Mouse (Mus musculus): ENCODE data around the gene Homer1. TPM values are rescaled to one million over a fixed set of nuclear protein-coding genes. Genes with fewer than 3 reads are reported as not detected.
A peak's percentile ranks its signal among the peaks of the same experiment; 100 is the strongest.

The Homer1 gene
- polyA plus RNA-seq, 1 experiment = 4.8 TPM

DNA sequence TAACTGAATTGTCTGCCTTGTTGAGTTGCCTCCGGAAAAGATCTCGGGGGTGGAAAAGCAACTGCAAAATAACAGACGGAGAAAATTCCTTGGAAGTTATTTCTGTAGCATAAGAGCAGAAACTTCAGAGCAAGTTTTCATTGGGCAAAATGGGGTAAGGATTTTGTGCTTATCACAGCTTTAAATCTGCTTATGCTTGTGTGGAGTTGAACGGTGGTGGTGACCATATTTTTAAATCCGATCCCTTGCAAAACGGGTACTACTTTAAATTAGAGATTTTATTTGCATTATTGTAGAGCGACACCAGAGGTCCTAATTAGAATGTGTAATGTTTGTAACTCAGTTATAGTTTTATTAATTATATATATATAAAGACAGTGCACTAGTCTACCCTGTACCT, 5.7 kb downstream of the Homer1 start:
- Histone ChIP-seq H3K79me3 (ENCODE audit: low read depth) (peaks cover 5% of the 10 kb centered on the region), H3K27me3 (ENCODE audit: control insufficient read depth, insufficient read depth, insufficient read length) (no peaks in the 10 kb centered on the region), H3K36me3 (ENCODE audit: control insufficient read depth, insufficient read depth) (no peaks in the 10 kb centered on the region), H3K79me2 (ENCODE audit: control insufficient read depth, insufficient read depth) (peaks cover 24% of the 10 kb centered on the region), H3K4me3 (ENCODE audit: insufficient read depth, poor library complexity, severe bottlenecking) (peak overlapping the region; percentile 63), H3ac (ENCODE audit: control insufficient read depth, insufficient read length, low read depth) (peak overlapping the region; percentile 14)
- no peak for TF ChIP-seq MYOD1 (IDR thresholded peaks at IDR 0.05; ENCODE audit: control insufficient read depth, insufficient read length, low read depth)
- no peak for TF ChIP-seq USF1 (IDR thresholded peaks at IDR 0.05; ENCODE audit: low read depth)
- no peak for TF ChIP-seq CTCF (IDR thresholded peaks at IDR 0.05; ENCODE audit: control insufficient read depth, insufficient read depth, insufficient read length)
- TF ChIP-seq CEBPB (IDR thresholded peaks at IDR 0.05; ENCODE audit: low read depth) = no peak
- no peak for TF ChIP-seq MYOG (IDR thresholded peaks at IDR 0.05; ENCODE audit: control insufficient read depth, extremely low read depth, insufficient read length)

DNA sequence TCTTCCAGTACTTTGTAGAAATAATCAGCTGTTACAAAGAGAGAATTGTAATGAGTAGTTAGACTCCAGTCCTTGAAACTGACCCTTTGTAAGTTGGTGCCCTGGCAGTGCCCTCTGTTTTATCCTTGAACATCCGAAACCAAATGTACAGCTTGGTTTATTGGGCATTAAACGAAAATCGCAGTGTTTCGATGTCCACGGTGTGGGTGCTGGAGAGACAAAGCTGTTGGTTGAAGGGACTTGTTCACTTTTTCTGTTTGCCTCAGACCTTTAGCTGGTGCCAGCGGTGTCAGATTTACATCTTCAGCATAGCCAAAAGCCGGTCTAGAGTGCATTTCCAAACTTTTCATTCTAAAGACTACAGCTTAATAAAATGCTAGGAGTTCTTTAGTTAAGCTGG, 6.2 kb downstream of the Homer1 start:
- Histone ChIP-seq H3K36me3 (ENCODE audit: control insufficient read depth, insufficient read depth) (no peaks in the 10 kb centered on the region), H3K4me3 (ENCODE audit: insufficient read depth, poor library complexity, severe bottlenecking) (peak overlapping the region; percentile 63), H3K79me3 (ENCODE audit: low read depth) (peaks cover 7% of the 10 kb centered on the region), H3ac (ENCODE audit: control insufficient read depth, insufficient read length, low read depth) (peak overlapping the region; percentile 45), H3K79me2 (ENCODE audit: control insufficient read depth, insufficient read depth) (peaks cover 28% of the 10 kb centered on the region), H3K27me3 (ENCODE audit: control insufficient read depth, insufficient read depth, insufficient read length) (no peaks in the 10 kb centered on the region)
- TF ChIP-seq FOSL1 (IDR thresholded peaks at IDR 0.05; ENCODE audit: insufficient read depth, low read length, poor library complexity, severe bottlenecking) (no peak), USF1 (IDR thresholded peaks at IDR 0.05; ENCODE audit: low read depth) (no peak), CEBPB (IDR thresholded peaks at IDR 0.05; ENCODE audit: low read depth) (no peak), MYOD1 (IDR thresholded peaks at IDR 0.05; ENCODE audit: control insufficient read depth, insufficient read length, low read depth) (no peak), MAX (IDR thresholded peaks at IDR 0.05) (no peak), MYOG (IDR thresholded peaks at IDR 0.05; ENCODE audit: control insufficient read depth, extremely low read depth, insufficient read length) (no peak), CTCF (IDR thresholded peaks at IDR 0.05; ENCODE audit: control insufficient read depth, insufficient read depth, insufficient read length) (no peak)

DNA sequence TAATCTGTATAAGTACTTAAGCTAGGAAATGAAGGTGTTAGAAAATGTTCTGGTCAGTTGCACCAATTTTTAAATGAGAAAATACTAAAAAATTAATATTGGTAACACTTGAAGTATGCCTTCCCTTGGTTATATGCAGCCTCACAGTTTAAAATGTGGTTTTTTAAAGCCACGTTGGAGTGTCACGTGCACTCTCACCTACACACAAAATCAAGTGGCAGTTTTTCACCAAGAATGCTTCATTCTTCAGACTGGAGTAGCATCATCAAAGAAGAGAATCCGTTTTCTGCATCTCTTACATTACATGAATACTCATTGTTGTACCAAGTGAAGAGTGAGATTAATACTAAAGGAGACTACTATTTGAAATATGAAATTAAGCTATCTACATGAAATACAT, 7.1 kb downstream of the Homer1 start:
- Histone ChIP-seq H3ac (ENCODE audit: control insufficient read depth, insufficient read length, low read depth) (no peak overlapping the region), H3K4me3 (ENCODE audit: insufficient read depth, poor library complexity, severe bottlenecking) (no peak overlapping the region), H3K79me2 (ENCODE audit: control insufficient read depth, insufficient read depth) (peaks cover 37% of the 10 kb centered on the region), H3K79me3 (ENCODE audit: low read depth) (peaks cover 7% of the 10 kb centered on the region), H3K27me3 (ENCODE audit: control insufficient read depth, insufficient read depth, insufficient read length) (no peaks in the 10 kb centered on the region), H3K36me3 (ENCODE audit: control insufficient read depth, insufficient read depth) (no peaks in the 10 kb centered on the region)
- TF ChIP-seq USF1 (IDR thresholded peaks at IDR 0.05; ENCODE audit: low read depth) (no peak), CTCF (IDR thresholded peaks at IDR 0.05; ENCODE audit: control insufficient read depth, insufficient read depth, insufficient read length) (no peak), MAX (IDR thresholded peaks at IDR 0.05) (no peak), MYOD1 (IDR thresholded peaks at IDR 0.05; ENCODE audit: control insufficient read depth, insufficient read length, low read depth) (no peak), CEBPB (IDR thresholded peaks at IDR 0.05; ENCODE audit: low read depth) (no peak), FOSL1 (IDR thresholded peaks at IDR 0.05; ENCODE audit: insufficient read depth, low read length, poor library complexity, severe bottlenecking) (no peak)

DNA sequence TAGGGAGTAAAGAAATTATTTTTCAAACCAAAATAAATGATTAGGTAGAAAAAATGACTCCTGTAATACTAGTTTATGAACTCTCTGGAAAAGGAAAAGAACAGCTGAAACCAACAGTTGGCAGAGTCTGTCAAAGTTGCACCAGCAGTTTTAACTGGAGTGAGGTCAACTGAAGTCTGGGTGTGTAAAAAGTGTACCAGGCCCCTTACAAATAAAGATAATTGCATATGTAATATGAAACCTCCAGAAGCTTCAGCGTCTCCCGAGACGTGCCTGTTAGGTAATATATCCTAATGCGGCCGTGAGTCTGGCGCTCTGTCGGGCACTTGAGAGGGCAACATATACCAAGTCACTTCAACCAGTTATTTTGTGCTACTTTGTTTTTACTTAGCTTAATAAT, 8.3 kb downstream of the Homer1 start:
- no peak overlapping the region for H3K4me3 ChIP-seq (ENCODE audit: insufficient read depth, poor library complexity, severe bottlenecking)
- H3K27me3 ChIP-seq (ENCODE audit: control insufficient read depth, insufficient read depth, insufficient read length) = no peaks in the 10 kb centered on the region
- no peak overlapping the region for H3ac ChIP-seq (ENCODE audit: control insufficient read depth, insufficient read length, low read depth)
- peaks cover 40% of the 10 kb centered on the region for H3K79me2 ChIP-seq (ENCODE audit: control insufficient read depth, insufficient read depth)
- H3K36me3 ChIP-seq (ENCODE audit: control insufficient read depth, insufficient read depth) = no peaks in the 10 kb centered on the region
- peaks cover 7% of the 10 kb centered on the region for H3K79me3 ChIP-seq (ENCODE audit: low read depth)
- TF ChIP-seq MYOD1 (IDR thresholded peaks at IDR 0.05; ENCODE audit: control insufficient read depth, insufficient read length, low read depth) (peak; percentile 79), FOSL1 (IDR thresholded peaks at IDR 0.05; ENCODE audit: insufficient read depth, low read length, poor library complexity, severe bottlenecking) (no peak), MAX (IDR thresholded peaks at IDR 0.05) (no peak), CEBPB (IDR thresholded peaks at IDR 0.05; ENCODE audit: low read depth) (no peak), MYOG (IDR thresholded peaks at IDR 0.05; ENCODE audit: control insufficient read depth, extremely low read depth, insufficient read length) (no peak), USF1 (IDR thresholded peaks at IDR 0.05; ENCODE audit: low read depth) (no peak), CTCF (IDR thresholded peaks at IDR 0.05; ENCODE audit: control insufficient read depth, insufficient read depth, insufficient read length) (no peak)

DNA sequence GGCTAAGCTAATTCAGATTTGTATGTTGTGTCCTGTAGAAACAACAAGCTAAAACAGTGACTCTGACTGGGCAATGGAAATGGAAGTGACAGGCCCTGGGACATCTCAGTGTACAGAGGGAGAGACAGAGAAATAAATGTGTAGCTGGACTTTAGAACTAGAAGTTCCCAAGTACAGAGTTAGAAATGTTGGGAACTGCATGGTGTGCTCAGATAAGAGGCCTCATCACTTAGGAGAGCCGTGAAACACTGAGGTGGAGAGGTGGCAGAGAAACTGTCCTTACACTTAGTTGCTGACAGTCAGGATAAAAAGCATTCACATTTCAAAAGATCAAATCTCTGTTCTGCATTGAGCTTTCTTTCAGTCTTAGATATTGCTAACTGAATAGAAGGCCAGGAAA, 9.9 kb downstream of the Homer1 start:
- peaks cover 10% of the 10 kb centered on the region for H3K79me3 ChIP-seq (ENCODE audit: low read depth)
- H3ac ChIP-seq (ENCODE audit: control insufficient read depth, insufficient read length, low read depth) = no peak overlapping the region
- no peaks in the 10 kb centered on the region for H3K36me3 ChIP-seq (ENCODE audit: control insufficient read depth, insufficient read depth)
- H3K4me3 ChIP-seq (ENCODE audit: insufficient read depth, poor library complexity, severe bottlenecking) = no peak overlapping the region
- H3K27me3 ChIP-seq (ENCODE audit: control insufficient read depth, insufficient read depth, insufficient read length) = no peaks in the 10 kb centered on the region
- peaks cover 40% of the 10 kb centered on the region for H3K79me2 ChIP-seq (ENCODE audit: control insufficient read depth, insufficient read depth)
- TF ChIP-seq MYOD1 (IDR thresholded peaks at IDR 0.05; ENCODE audit: control insufficient read depth, insufficient read length, low read depth) (no peak), CTCF (IDR thresholded peaks at IDR 0.05; ENCODE audit: control insufficient read depth, insufficient read depth, insufficient read length) (no peak), MYOG (IDR thresholded peaks at IDR 0.05; ENCODE audit: control insufficient read depth, extremely low read depth, insufficient read length) (no peak), MAX (IDR thresholded peaks at IDR 0.05) (no peak), USF1 (IDR thresholded peaks at IDR 0.05; ENCODE audit: low read depth) (no peak), CEBPB (IDR thresholded peaks at IDR 0.05; ENCODE audit: low read depth) (no peak), FOSL1 (IDR thresholded peaks at IDR 0.05; ENCODE audit: insufficient read depth, low read length, poor library complexity, severe bottlenecking) (no peak)

DNA sequence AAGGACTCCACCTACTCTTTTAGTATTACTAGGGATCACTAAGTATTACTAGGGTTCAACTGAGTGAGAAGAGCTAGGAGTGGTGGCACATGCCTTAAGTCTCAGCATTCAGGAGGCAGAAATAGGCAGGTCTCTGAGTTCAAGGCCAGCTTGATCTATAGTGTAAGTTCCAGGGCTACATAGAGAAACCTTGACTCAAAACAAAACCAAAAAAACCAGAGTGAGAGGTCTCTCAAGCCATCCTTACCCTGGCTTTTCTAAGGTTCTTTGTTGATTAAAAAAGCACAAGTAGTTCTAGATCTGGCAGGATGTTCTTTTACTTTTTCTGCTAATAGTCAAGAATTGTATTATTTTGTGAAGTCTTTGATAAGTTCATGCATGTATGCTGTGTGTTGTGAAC, 13.1 kb downstream of the Homer1 start:
- Histone ChIP-seq H3K36me3 (ENCODE audit: control insufficient read depth, insufficient read depth) (no peaks in the 10 kb centered on the region), H3ac (ENCODE audit: control insufficient read depth, insufficient read length, low read depth) (no peak overlapping the region), H3K79me3 (ENCODE audit: low read depth) (peaks cover 10% of the 10 kb centered on the region), H3K4me3 (ENCODE audit: insufficient read depth, poor library complexity, severe bottlenecking) (no peak overlapping the region), H3K27me3 (ENCODE audit: control insufficient read depth, insufficient read depth, insufficient read length) (no peaks in the 10 kb centered on the region), H3K79me2 (ENCODE audit: control insufficient read depth, insufficient read depth) (peaks cover 31% of the 10 kb centered on the region)
- TF ChIP-seq FOSL1 (IDR thresholded peaks at IDR 0.05; ENCODE audit: insufficient read depth, low read length, poor library complexity, severe bottlenecking) (no peak), MYOG (IDR thresholded peaks at IDR 0.05; ENCODE audit: control insufficient read depth, extremely low read depth, insufficient read length) (no peak), CTCF (IDR thresholded peaks at IDR 0.05; ENCODE audit: control insufficient read depth, insufficient read depth, insufficient read length) (no peak), MYOD1 (IDR thresholded peaks at IDR 0.05; ENCODE audit: control insufficient read depth, insufficient read length, low read depth) (no peak), USF1 (IDR thresholded peaks at IDR 0.05; ENCODE audit: low read depth) (no peak), CEBPB (IDR thresholded peaks at IDR 0.05; ENCODE audit: low read depth) (no peak), MAX (IDR thresholded peaks at IDR 0.05) (no peak)
